Mouse (Mus musculus) adrenal gland, postnatal 4 days (tissue): ENCODE measurements around the gene Smad6. TPM values are rescaled to one million over a fixed set of nuclear protein-coding genes. Genes with fewer than 3 reads are reported as not detected.

Experiments used
- DNase-seq, 2 experiments: peaks; one replicate each; pipeline ENCODE4 v3.0.0; 2021 to 2022; ENCODE audit warnings: low spot score in 2 of 2, mixed read lengths in 2 of 2
- long read RNA-seq, 2 experiments: library from polyadenylated mRNA; stranded (forward); transcript quantifications; one replicate each; pipeline ENCODE4 v2.0.0; 2021
- total RNA-seq, 2 experiments: library from RNA; stranded (reverse); gene quantifications; 2 replicates each; pipeline ENCODE4 v1.2.3; 2021

Smad6 gene
- 10 to 100 TPM; 28.8 to 32.9 TPM for total RNA-seq
- long read RNA-seq, experiment 1, transcript Smad6-201 (4 exons, 2,971 nt) = major isoform, 47 of 57 reads
- long read RNA-seq, experiment 1, partial matches to known transcripts = 0 of 57 reads
- long read RNA-seq, experiment 1, other reads (novel, unspliced or antisense) = 10 of 57 reads
- long read RNA-seq, experiment 2, transcript Smad6-201 (4 exons, 2,971 nt) = major isoform, 79 of 90 reads
- long read RNA-seq, experiment 2, partial matches to known transcripts = 0 of 90 reads
- long read RNA-seq, experiment 2, other reads (novel, unspliced or antisense) = 11 of 90 reads

DNA sequence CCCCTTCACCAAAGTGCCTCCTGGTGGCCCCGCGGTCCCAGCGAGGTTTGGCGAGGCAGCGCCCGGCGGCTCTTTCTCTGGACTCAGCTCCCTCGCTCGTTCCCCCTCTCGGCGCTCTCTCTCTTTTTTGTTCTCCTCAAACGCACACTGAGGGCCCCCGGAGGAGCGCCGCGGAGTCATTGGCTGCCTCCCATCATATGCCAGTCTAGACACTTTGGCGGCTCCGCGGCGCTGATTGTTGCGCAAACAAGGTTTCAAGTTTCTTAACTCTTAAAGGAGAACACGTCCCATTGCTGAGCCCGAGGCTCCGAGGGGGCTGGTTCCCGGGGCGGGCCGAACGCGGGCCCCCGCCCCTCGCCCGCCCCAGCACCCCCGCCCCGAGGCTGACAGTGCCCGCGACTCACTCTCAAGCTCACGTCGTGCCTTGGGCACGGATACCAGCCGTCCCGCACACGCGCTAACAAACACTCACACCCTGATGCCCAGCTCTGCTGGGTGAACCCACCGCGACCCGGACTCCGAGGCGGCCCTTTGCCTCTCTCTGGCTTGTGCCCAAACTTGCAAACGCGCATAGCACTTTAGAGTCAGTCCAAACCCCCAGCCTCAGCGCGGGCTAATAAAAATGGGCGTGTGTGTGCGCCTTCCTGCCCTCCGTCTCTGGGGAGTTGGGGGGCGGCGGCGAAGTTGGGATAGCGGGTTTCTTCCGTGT, at the start of gene Smad6:
Smad6 (minus strand) TSS at position 207 of the 709 bp plus-strand sequence.
- peak; percentile 80 to 90 for DNase-seq

DNA sequence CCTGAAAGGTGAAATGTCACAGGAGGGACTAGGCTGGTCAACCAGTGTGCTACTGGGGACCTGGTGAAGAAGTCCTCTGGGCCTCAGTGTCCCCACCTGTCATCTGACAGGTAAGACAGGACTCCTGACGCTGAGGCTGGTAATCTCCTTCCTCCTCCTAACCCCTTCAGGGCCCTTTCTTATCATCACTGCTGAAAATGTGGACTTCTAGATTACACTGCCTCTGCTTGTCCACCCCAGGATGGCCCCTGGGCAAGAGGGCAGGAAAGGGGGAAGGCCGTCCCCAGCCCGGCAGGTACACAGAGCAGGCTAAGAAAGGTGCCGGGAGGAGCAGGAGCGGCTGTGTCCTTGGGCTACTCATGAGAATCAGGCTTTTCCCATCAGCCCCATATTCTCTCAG, 48.8 kb upstream of the Smad6 start:
- DNase-seq = no peak

DNA sequence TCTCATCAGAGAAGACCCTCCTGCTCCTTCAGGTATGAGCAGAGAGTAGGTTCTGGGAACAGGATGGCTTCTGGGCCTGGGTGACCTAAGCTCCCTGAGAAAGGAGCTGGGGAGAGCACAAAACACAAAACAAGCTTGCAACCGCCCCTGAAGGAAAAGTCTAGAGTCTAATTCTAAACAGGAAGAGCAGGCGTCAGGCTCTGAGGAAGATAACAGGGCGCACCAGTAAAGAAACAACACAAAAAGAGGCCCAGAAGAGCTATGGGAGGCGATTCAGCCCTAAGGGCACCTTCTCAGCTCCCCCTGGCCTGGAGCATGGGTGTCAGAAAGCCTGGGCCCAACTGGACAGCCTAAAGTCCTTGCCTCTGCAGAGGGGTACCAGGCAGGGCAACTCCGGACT, 47.3 kb upstream of the Smad6 start:
- DNase-seq = no peak

DNA sequence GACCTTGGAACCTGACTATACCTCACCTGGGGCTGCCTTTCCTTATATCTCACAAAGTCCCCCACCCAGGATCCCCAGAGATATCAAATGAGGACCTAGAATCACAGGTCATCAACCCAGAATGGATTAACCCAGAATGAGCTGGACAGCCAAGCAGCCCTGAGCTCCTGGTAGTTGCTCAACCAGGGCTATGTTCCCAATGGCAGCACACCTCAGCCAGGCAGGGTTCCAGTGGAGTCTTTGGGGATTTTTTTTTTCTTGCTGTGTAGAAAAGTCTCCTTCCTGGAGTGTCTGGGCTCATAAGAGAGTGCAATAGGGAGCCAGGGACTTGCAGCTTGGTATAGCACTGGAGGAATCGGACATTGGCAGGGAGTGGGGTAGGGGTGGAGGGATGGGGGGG, 46.7 kb upstream of the Smad6 start:
- no peak for DNase-seq

DNA sequence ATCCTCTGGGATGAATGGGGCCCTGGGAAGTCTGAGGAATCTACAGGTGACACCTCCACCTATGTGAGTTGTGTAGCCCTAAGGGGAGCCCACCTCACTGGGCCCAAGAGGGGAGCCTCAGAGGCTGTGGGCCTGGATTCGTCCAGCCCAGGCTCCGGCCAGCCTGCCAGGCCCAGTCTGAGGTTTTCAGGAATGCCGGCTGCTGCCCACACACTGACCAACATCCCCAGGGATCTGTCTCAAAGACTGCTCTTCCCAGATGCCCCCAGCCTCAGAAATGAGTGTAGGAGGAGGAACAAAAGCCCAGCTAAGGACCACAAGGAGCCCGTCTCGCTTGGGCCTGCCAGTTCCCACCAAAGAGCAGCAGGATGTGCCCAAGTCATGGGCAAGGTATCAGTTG, 45.9 kb upstream of the Smad6 start:
- no peak for DNase-seq

DNA sequence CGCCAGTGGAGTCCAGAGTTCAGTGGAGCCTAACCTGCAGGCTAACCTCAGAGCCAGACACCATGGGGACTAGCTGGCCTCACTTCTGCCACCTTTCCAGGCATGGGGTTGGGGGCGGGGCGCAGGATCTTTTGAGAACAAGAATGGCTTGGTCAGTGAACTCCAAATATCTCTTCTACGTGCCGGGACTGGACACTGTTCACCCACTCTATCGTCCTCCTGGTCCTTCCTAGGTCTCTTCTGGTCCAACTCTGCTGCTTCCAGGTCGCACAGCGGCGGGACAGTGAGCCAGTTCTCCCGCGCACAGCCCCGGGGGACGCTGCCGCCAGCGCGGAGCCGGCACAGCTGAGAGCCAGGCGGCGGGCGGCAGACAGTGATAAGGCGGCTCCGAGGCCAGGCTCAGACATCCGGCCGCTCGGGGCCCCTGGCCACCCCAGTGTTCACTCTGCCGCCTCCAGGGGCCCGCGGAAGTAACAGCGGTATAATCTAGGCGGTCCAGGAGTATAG, 38.2 kb upstream of the Smad6 start:
- DNase-seq = peak in 1 of 2 experiments; percentile 35

DNA sequence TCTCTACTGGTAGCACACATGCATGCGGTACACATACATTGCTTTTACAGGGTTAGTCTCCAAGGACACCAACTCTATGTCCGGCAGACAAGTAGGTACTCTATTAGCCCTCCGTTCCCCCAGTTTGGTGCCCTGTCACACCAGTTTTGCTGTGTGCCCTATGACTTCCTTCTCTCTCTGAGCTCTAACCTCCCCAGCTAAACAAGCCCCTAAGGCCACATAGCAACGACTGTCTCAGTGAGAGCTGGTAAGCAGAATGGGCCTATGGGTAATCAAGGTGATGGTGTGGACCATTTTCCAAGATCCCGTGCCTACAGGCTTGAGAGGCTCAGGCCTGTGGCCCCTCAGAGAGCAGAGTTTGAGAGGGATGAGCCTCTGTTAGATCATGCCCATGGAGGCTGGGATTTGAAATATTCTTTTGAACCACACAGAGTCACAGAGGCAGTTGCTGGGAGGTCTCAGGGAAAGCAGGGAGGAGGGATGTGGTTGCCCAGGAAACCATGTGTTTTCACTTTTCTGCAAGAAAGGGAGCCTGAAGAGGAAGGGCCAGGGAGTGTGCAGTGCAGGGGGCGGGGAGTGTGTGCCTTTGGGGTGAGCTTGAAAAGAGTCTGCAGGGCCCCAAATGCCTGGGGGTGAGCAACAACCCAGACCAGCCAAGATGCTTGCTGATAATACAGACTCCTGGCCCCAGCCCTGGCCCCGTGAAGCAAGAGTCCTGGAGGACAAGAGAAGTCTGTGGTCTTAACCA, 36.2 kb upstream of the Smad6 start:
- DNase-seq = no peak

DNA sequence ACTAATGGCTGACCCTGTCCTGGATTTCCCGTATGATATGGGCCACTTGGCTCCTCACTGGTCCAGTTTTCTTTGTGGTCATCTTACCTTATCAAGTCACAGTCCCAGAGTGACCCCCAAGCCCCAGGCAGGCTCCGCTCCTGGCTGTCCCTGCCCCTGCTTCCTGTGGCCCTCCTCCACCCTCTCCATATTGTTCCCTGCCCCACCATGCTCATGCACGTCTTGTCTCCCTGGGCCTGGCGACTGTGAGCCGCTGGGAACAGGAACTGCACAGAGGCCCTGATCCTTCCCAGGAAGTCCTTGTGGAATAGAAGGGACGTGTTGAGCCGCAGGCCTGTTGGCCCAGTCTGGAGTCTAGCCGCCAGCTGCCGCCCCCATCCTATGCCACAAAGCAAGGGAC, 33.3 kb upstream of the Smad6 start:
- no peak for DNase-seq

DNA sequence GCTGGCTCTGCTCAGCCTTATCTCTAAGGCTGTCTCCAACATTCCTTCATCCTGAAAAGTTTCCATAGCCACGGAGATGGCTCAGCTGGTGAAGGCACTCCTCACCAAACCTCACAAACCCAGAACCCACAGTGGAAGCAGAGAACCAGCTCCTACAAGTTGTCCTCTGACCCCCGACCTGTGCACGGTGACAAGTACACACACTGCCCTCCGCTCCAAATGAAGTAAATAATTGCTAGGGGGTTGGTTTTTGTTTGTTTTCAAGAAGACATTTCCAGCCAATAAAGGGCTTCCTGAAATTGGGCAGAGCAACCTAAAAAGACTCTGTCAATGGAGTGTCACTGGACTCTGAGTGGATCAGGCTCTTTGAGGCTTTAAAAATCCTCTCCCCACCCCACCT, 31.9 kb upstream of the Smad6 start:
- DNase-seq = no peak

DNA sequence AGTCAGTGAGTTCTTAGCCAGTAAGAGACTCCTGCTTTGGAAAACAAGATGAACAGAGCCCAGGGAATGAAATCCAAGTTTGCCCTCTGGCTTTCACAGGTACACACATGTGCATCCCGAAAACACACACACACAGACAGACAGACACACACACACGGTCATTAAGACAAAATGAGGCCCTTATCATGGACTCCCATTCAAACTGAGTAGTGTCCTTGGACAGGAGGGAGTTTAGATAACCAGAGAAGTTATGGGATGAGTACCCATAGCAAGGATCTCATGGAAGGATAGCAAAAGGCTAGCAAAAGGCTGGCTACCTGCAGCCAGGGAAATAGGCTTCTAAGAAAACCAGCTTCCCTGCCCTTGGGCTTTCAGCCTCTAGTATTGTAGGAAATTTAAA, 29.4 kb upstream of the Smad6 start:
- DNase-seq = no peak

DNA sequence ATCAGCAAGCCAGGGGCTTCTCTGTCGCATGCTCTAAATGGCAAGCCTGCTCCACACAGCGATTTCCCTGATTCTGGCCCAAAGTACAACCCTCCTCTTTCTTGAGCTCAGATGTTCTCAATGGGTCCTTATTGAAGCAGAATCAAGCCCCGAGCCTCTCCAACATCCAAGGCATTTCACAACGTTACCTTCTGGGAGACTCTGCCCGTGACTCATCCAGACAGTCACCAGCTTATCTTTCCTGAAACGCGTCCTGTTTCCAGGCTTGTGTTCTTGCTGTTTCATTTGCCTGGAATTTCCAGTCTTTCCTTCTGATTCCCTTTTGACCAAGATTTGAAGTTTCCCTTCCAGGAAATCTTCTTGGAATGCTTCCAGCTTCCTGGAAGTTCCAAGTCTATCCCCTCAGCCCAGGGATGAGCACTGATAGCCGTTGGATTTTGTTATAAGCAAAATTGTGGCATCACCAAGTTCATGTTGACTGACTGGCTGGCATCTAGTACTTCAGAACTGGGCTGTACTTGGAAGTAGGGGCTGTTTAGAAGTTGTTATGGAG, 28.7 kb upstream of the Smad6 start:
- no peak for DNase-seq

DNA sequence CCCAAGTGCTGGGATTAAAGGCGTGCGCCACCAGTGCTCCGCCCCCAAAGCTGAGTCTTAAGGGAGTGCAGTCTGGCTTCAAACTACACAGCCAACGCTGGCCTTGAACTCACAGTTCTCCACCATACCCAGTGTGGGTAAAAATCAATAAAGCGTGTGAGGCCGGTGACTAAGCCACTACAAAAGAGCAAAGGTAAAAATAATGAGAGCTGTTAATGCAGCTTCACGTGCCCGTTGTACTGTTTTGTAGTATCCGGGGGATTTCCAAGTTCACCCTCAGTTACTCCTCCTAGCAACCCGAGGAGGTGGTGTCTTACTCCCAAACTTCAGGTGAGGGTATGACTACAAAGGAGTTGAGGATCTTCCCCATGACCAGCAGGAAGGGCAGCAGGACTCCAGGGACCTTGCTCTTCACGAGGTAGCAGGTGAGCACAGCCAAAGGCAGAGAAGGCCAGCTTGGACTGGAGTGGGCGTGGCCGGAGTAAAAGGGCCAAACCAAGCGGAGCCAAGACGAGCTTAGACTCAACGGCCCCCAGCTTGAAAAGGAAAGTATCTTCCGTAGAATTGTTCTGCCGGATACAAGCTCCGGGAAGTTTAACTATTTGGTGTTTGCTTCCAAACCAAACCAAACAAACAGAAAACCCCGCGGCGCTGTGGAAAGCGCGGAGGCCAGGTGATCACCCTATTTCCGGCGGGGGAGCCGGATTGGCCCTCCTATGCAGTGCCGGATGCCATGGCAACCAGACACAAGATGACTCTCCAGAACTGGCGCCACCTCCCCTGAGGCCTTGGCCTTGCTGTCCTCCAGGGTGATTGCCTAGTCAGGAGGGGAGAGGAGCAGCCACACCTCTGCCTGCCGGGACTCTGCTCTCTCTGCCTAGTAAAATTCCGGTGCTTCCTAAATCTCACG, 27.9 kb upstream of the Smad6 start:
- peak; percentile 45 to 73 for DNase-seq

DNA sequence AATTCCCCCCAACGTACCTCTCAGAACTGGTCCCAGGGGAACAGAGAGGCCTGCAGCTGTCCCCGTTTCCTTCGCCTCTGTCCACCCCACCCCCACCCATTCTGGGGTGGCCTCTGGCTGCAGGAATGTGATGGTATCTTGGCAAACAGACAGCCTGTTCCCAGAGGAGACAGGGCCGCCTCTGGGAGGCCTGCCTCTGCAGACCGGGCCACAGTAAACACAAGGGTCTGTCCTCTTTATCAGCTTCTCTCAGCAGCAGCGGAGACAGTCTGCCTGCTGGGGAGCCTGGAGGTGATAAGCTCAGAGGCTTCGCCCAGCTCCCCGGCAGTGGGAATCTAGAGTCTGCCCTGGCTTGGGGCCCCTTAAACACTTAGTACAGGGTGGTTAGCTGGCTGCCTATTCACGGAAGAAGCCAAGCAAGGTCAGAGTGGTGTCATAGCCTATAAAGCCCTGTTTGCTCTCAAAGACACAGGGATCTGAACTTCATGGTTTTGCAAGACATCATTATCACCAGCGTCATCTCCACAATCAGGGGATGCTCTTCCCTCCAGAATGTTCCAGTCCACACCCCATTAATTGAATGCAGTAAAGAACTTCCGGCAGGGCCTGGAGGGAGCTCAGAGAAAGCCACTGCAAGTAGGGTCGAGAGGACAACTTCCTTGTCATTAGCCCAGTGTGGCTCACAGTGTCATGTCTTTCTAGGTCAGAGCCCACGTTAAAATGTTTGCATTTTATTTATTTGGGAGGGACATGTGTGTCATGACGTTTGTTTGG, 23.4 kb upstream of the Smad6 start:
- DNase-seq = no peak

DNA sequence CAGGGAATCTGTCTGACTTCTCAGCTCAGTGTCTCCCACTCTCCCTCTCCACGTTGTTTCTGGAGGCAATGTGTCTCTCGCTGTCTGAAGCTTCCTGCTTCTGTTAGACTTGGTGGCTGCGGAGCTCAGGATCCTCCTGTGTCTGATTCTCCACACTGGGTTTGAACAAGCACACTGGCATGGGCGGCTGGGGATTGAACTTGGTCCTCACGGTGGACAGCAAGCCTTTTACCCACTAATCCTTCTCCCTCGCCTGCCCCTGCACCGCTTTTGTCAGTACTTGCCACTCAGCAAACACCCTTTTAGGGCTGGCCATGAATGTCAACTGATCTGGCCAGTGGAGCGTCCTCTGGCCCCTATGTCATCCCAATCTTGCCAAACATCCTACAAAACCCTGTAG, 22.5 kb upstream of the Smad6 start:
- DNase-seq = no peak

DNA sequence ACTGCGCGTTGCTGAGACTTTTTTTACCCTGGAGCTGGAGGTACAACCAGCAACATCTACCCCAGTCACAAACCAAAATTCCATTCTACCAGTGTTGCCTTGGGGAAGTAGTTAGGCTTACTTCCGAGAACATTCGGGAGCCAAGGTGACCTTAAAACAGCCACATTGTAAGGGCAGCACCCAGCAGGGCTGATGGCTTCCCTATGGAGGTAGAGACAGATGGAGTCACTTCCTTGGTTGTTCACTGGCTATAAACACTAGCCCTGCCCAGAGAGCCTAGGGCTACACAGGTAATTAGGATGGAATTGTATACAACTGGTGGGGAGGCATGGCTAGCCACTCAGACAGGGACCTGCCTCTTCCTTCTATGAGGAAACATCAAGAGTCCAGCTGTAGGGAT, 21.1 kb upstream of the Smad6 start:
- no peak for DNase-seq

DNA sequence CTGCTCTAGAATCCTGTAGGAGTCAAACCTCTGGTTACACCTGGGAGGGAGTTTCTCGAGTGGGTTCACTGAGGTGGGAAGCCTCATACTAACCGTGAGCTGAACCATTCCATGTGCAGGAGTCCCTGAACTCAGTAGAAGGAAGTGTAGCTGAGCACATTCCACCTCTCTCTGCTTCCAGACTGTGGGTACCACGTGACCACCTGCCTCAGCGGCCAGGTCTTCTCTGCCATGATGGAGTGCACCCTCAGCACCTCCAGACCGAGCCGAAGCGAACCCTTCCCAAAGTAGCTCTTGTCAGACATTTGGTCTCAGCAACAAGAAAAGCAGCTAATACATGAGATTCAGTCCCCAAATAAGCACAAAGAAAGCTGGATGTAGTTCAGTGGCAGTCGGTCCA, 20.4 kb upstream of the Smad6 start:
- DNase-seq = no peak

DNA sequence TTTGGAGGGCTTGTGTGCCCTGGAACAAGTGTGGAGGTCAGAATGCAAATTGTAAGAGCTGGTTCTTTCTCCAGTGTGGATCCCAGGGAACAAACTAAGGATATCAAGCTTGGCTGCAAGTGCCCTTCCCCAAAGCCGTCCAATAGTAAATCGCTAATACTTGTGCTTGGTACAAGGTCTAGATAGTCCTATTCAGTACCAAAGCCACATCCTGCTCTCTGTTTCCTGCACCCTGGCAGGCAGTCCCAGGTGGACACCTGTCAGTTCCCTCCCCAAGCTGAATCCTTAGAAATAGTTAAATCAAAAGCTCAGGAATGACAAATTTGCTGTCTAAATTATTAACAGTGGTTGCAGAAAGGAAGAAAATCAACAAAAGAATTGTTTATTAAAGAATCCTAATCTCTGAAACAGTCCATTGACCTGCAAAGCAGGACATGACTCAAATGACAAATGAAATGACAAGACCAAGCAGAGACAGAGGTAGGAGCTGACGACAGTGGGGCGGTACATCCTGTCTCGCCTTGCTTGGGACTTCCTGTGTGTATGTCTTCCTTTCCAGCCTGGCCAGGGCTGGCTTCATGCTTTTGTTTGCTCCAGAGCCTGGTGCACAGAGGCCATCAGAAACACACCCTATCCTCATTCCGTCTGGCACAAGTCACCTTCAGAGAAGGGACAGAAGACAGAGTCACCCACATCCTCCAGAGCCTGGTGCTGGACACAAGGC, 8.2 kb upstream of the Smad6 start:
- no peak for DNase-seq

DNA sequence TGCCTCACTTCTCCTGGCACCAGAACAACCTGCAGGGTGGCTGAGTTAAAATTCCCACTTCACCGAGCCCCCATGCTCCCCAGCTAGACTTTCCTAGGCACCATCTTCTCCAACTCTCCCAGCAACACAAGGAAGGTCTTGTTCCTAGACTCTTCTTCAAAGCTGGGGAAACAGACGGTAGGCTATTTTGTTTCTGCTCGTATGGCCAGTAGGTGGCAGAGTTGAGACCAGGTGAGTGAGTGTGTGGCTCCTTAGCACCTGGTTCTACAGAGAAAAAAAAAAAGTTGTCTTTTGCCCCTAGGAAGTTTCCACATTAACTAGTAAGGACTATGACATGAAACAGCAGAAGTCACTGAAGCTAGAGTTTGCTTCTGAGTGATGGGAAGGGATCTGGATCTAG, 3.7 kb upstream of the Smad6 start:
- no peak for DNase-seq

DNA sequence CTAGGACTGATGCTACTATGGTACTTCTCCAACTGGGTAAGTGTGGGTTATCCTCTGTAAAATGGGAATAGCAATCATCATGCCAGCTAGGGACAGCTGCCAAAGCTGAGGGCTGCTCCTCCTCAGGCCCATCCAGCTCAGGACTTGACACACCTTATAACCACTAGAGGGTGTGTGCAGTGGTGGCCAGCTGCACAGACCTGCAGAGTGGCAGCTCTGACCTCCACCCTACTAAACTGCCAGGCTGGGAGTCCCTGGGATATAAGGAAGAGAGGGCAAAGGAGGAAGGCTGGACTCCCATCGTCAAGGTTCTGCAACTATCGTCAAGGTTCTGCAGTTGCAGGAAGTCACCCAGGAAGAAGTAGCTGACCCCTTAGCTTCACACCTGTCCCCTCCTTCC, 3.1 kb upstream of the Smad6 start:
- DNase-seq = no peak
